Mouse (Mus musculus): ENCODE measurements around the gene Inf2. TPM values are rescaled to one million over a fixed set of nuclear protein-coding genes. Genes with fewer than 3 reads are reported as not detected.

Inf2 gene
- total RNA-seq, 2 experiments from 2014 or later: 15.8 to 20.0 TPM

DNA sequence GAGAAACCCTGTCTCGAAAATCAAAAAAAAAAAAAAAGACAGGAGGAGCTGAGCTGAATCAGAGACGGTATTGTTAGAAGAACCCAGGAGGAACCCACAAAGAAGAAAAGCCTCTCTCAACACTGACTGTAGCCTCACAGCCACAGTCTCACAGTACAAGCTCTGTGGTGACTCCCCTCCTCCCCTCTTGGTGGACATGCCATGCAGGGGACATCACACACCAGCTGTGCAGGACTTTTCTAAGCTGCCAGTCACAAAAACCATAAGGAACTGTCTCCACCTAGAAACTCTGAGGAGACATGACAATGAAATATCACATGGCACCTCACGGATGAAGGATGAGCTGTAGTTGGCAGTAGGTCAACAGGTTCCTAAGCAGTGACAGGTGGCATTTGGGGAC, 27.4 kb upstream of the Inf2 start:
- no peak for DNase-seq (ENCODE audit: low spot score)
- intact Hi-C loops (cut with DNase I): no loop called here

DNA sequence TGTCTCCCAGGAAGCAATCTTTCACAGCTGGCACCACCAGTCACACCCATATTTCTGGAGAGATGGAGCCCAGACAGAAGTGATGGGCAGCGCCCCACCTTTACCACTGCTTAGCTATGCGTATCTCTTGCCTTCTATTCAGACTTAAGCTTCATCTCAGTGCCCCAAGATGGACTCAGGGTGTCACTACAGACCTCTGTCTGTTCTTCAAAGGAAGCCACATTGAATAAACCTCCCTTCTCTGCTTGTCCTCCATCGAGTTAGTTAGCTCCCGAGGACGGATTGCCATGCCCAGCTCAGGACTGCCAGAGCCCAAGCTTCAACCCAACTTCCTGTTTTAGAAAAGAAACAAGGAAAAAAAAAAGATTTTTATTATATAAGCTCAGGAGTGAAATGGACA, 26.1 kb upstream of the Inf2 start:
- intact Hi-C loops (cut with DNase I): no loop called here
- DNase-seq (ENCODE audit: low spot score): no peak

DNA sequence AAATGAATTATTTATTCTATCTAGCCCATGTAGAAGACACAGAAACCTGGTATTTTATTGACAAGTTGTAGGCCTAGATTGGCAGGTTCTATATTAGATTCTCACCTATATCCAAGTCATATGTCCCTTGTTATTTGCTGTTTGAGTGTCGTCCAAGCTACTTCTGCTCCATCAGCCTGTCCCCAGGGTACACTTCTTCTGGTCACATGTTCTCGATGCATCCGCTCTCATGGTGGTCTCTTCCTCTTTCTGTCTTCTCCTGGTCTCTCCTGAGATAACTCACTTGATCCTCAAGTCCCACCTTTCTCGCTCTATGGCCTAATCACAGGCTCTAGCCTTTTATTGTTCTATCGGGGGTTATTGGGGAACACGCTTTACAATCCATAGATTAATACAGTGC, 25.6 kb upstream of the Inf2 start:
- intact Hi-C loops (cut with DNase I): no loop called here
- DNase-seq (ENCODE audit: low spot score): no peak

DNA sequence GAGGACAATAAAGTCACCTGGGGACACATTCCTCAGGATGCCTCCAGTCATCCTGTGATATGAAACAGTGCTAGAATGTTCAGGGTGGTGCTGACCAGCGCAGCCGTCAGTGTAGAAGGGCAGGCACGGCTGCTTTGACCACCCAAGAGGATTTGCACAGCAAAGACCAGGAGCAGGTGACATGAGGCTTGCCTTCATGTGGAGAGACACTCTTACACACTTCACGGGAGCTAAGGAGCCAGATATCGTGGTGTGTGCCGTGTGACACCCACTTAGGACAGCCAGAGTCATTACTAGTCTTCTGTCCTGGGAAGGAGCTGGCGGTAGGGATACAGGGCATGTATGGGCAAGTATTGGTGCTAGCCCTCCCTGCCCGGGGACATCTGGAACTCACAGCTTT, 18.4 kb upstream of the Inf2 start:
- intact Hi-C loops (cut with DNase I): no loop called here
- no peak for DNase-seq (ENCODE audit: low spot score)

DNA sequence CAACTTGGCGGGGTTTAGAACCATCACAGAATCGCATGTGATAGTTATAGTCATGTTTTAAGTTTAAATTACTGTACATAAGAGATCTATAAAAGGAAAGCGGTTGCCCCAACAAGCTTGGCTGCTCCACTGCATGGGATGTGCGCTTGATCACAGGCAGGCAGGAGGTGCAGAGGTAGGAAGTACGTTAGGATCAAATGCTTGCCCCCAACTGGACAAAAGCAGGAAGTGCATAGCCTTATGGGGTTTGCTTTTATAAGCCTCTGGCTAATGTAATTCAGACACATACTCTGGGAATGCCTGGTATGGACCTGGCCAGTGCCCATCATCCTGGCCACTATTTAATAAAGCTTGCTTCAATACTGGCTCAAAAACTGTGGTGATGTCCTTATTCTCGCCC, 17.5 kb upstream of the Inf2 start:
- intact Hi-C loops (cut with DNase I): no loop called here
- DNase-seq (ENCODE audit: low spot score): no peak

- intact Hi-C loops (cut with DNase I): no loop called here
- DNase-seq (ENCODE audit: low spot score): no peak
These were observed 13.2 kb upstream of the Inf2 start for GRCm38 (mm10) chr12:112575274-112575986.

- no peak for DNase-seq (ENCODE audit: low spot score)
- intact Hi-C loops (cut with DNase I): loop anchor here (2.0 kb wide), 1 partner anchor 18 kb away; no protein-coding TSS in a partner anchor
These were observed 12.2 kb upstream of the Inf2 start for GRCm38 (mm10) chr12:112576341-112576740.

DNA sequence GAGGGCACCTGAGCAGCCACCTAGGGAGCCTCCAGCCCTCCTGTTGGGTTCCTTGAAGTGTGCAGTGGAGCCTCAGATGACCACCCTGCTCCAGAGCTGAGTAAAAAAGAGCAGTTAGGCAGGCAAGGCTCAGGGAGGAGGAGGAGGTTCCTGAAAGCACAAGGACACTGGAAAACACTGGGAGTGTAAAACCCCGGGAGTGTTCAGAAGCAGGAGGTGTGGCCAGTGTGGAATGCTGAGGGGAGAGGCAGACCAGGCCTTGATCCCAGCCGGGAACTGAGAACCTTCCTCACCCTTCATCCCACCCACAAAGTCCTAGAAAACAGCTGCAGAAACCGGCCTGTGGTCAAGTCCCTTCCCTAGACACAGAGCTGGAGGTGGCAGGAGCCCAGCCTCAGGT, 11.8 kb upstream of the Inf2 start:
- intact Hi-C loops (cut with DNase I): loop anchor here (2.0 kb wide), 1 partner anchor 18 kb away; no protein-coding TSS in a partner anchor
- no peak for DNase-seq (ENCODE audit: low spot score)

GRCm38 (mm10) chr12:112578296-112579090, 10.1 kb upstream of the Inf2 start:
- DNase-seq (ENCODE audit: low spot score): no peak
- intact Hi-C loops (cut with DNase I): no loop called here

- DNase-seq (ENCODE audit: low spot score): no peak
- intact Hi-C loops (cut with DNase I): no loop called here
These were observed 9.2 kb upstream of the Inf2 start for GRCm38 (mm10) chr12:112579430-112579829.

- DNase-seq (ENCODE audit: low spot score): no peak
- intact Hi-C loops (cut with DNase I): no loop called here
These were observed 8.7 kb upstream of the Inf2 start for GRCm38 (mm10) chr12:112579926-112580325.

DNA sequence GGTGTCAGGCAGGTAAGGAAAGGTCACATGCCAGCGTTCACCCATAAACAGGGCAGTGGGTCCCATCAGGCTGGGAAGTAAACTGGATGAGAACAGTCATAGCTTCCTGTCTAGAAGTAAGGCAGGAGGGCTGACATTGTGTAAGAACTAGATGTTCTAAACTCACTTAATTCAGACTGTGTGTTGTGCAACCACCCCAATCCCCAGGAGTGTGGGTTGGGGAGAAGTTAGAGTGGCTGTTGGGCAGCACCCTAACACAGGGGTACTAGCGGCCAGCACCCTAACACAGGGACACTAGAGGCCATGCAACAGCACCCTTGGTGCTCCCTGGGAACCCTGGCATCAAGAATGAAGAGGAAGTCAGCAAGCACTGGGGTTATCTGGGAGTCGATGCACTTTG, 7.5 kb upstream of the Inf2 start:
- no peak for DNase-seq (ENCODE audit: low spot score)
- intact Hi-C loops (cut with DNase I): no loop called here

DNA sequence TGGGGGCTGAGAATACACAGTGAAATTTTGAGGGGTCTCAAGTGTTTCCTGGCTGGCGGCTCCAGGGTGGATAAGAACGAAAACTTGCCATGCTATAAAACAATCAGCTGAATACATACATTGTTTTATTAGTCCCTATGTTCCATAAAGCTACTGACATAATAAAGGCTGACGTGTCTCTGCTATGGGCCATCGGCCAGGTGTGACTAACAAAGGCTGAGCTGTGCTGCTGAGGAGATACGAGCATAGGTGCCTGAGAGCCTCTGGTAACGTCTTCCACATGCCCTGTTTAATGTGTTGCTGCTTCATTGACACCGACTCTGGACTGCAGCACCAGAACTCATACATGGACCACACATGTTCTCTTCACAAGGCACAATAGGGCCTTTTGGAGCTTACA, 3.6 kb upstream of the Inf2 start:
- no peak for DNase-seq (ENCODE audit: low spot score)
- intact Hi-C loops (cut with DNase I): loop anchor here (5.0 kb wide), 1 partner anchor 33 kb away; no protein-coding TSS in a partner anchor

DNA sequence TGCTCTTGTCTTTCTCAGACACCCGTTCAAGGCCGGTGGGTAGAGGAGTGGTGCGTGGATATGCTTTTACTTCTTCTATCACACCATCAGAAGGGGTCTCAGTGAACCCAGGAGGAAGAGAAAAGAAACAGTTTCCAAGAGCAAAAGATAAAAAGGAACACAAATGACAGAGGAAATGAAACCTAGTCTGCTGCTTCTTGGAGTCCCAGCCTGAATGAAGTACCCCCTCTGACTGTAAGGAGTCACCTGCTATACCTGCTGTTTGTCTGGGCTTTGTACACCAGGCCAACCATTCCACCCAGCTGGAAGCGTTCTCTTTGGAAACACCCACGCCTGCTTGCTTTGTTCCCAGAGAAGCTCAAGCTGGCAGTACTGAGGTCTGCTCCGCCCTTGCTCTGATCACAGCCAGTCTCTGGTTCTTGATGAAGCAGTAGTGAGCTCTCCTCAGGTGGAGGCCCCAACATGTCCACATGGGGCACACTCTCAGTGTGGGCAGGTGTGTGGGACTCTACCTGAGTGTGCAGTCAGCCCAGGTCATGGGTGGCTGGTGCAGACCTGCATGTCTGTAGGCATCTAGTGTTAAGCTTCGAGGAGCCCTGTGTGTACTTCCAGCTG, 2.6 kb upstream of the Inf2 start:
- DNase-seq (ENCODE audit: low spot score): no peak
- intact Hi-C loops (cut with DNase I): loop anchor here (5.0 kb wide), 1 partner anchor 34 kb away; no protein-coding TSS in a partner anchor

- intact Hi-C loops (cut with DNase I): loop anchor here (5.0 kb wide), 1 partner anchor 35 kb away; no protein-coding TSS in a partner anchor
- DNase-seq (ENCODE audit: low spot score): no peak
These were observed 1.2 kb upstream of the Inf2 start for GRCm38 (mm10) chr12:112587125-112588124.

DNA sequence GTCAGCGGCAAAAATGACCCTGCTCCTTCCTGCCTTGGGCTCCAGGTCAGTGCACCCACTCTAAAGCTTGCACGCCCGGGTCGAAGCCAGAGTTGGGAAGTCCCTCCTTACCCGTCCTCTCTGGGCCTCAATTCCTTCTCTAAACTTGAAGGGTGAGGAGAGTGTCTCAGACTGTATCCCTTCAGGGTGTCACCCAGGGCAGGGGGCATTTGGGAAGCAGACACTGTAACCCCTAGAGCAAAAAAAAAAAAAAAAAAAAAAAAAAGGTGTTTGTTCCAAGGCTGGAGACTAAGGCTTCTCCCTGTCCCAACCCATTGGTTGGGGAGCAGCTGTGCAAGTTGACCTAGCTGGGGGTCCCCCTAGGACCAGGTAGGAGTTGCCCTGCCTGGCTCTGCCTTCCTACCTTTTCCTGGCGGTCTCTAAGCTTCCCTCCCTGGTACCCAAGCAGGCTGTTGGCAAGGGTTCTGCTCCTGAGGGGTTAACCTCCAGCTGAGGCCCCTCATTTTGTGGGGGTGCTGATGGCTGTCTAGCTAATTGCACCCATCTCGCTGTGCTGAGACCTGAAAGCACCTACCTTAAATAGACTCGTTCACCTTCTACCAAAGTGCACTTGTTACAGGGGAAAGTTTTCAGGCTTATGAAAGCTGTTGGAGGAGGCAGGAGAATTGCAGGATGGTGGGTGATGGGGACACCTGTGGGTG, 1.1 kb downstream of the Inf2 start:
- intact Hi-C loops (cut with DNase I): loop anchor here (5.0 kb wide), 1 partner anchor 37 kb away; no protein-coding TSS in a partner anchor

GRCm38 (mm10) chr12:112590566-112591239, 2.1 kb downstream of the Inf2 start:
- no peak for DNase-seq (ENCODE audit: low spot score)

More for the DNA sequence above, 1.1 kb downstream of the Inf2 start:
- DNase-seq (ENCODE audit: low spot score): no peak

DNA sequence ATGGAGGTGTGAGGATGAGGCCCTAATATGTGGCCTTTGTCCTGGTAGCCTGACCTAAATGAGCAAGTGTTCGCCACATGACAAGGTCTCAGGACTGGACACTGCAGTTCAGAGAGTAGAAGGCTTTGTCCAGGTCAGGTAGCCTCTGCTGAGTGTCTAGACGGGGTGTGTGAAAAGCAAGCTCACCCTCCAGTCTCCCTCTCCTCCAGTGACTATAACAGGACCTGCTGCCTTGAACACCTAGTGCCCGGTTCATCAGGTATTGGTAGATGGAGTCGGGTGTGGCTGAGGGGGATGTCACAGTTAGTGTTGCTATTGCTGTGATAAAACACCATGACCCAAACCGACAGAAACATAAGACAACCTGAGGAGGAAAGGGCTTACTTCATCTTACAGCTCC, 2.7 kb downstream of the Inf2 start:
- intact Hi-C loops (cut with DNase I): no loop called here
- no peak for DNase-seq (ENCODE audit: low spot score)

More at GRCm38 (mm10) chr12:112590566-112591239, 2.1 kb downstream of the Inf2 start:
- intact Hi-C loops (cut with DNase I): no loop called here

Measured in heart, postnatal 25 days (tissue).